Mouse (Mus musculus) forebrain, embryonic 10.5 days (tissue): Measurements from ENCODE around the gene Serpinb9. TPM values are rescaled to one million over a fixed set of nuclear protein-coding genes. Genes with fewer than 3 reads are reported as not detected.

ENCODE experiments used
- DNase-seq: peaks from one replicate; pipeline ENCODE4 v3.0.0-alpha.2; 2017; ENCODE audit warnings: low spot score; ENCODE audit errors: extremely low spot score
- H3K27ac ChIP-seq: fragments of 300-500 bp; sonication (generic); 2 replicates; pipeline ENCODE4 v1.5.1; 2016; ENCODE audit warnings: mild to moderate bottlenecking
- H3K27me3 ChIP-seq: fragments of 300-500 bp; sonication (generic); 2 replicates; pipeline ENCODE4 v1.6.1; 2016; ENCODE audit warnings: mild to moderate bottlenecking; ENCODE audit not compliant: poor library complexity, severe bottlenecking
- H3K36me3 ChIP-seq: fragments of 300-500 bp; sonication (generic); replicated peaks from 2 replicates; pipeline ENCODE4 v1.6.1; 2016; ENCODE audit warnings: mild to moderate bottlenecking, moderate library complexity
- H3K4me1 ChIP-seq: fragments of 300-500 bp; sonication (generic); 2 replicates; pipeline ENCODE4 v1.6.1; 2016
- H3K4me3 ChIP-seq: fragments of 300-500 bp; sonication (generic); 2 replicates; pipeline ENCODE4 v1.5.1; 2016; ENCODE audit warnings: mild to moderate bottlenecking, moderate library complexity
- H3K9me3 ChIP-seq: fragments of 300-500 bp; sonication (generic); 2 replicates; pipeline ENCODE4 v1.6.1; 2016; ENCODE audit warnings: mild to moderate bottlenecking, moderate library complexity
- WGBS: fragments of 180-500 bp; shearing (Covaris S2); methylation state at CpG from one replicate; pipeline ENCODE4 v1.1.7; 2016; 5-methylcytosine and 5-hydroxymethylcytosine counted together
- polyA plus RNA-seq: library from polyadenylated mRNA; unstranded; fragments of >200 nt; fragmentation: Nextera tagmentation; extraction: Ambion mirVana; gene quantifications from 2 replicates; pipeline ENCODE4 v1.2.1, GENCODE M21; 2016

The Serpinb9 gene
- polyA plus RNA-seq, 1 experiment from 2014 or later: 0.64 TPM

DNA sequence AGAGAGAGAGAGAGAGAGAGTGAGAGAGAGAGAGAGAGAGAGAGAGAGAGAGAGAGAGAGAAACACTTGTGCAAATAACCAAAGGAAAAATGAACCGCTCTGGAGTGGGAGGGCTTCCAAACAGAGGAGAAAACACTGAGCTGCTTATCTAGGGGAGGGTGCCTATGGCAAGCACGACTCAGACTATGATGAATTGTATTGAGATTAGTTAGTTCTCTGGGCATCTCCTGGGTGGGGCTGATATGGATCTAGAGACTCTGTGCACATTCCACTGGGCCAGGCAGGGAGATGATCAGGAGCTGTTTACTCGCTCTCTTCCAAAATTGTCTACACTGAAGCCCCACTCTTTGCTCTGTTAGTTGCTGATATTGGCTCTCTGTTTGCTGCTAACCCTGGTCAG, 48.6 kb downstream of the Serpinb9 start:
- Histone ChIP-seq H3K27ac (no peak overlapping the region), H3K4me1 (no peaks in the 10 kb centered on the region), H3K4me3 (no peak overlapping the region), H3K36me3 (no peaks in the 10 kb centered on the region), H3K9me3 (0 out of 2 replicates have a peak, but pooled peaks cover 2% of the 10 kb centered on the region), H3K27me3 (no peaks in the 10 kb centered on the region)
- no peak for DNase-seq
- 78% methylated on average over 3 of the region's 3 CpGs for WGBS

DNA sequence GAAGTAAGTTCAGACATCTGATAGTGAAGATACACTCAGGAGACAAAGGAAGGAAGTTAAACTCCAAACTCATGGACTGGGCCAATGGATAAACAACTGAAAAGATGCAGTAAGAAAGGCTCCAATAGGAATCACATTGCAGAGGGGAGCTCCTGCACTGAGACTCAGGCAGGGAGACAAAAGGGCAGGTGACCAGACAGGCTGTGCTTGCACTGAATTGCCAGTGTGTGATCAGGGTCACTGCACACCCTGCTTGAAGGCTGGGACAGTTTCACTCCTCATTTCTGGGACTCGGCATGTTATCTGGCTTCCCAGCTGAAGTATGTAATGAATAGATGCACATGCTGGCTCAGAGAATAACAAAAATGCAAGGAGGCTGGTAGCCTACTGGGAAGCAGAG, 60.0 kb downstream of the Serpinb9 start:
- WGBS: 74% methylated on average over 1 of the region's 1 CpGs
- Histone ChIP-seq H3K4me1 (no peaks in the 10 kb centered on the region), H3K9me3 (no peaks in the 10 kb centered on the region), H3K27me3 (no peaks in the 10 kb centered on the region), H3K4me3 (no peak overlapping the region), H3K36me3 (no peaks in the 10 kb centered on the region), H3K27ac (no peak overlapping the region)
- no peak for DNase-seq

Other genes with a start within 250 kb of the Serpinb9 start
- gene Mylk4, start 219.3 kb upstream of the Serpinb9 start, polyA plus RNA-seq: not detected in 2 replicates
- 13.0 and 15.7 TPM in 2 replicates for gene Wrnip1, start 201.2 kb upstream of the Serpinb9 start, polyA plus RNA-seq
- not detected in 2 replicates for gene D930007J09Rik, start 200.4 kb upstream of the Serpinb9 start, polyA plus RNA-seq
- 0.53 and 0.88 TPM in 2 replicates for gene Serpinb1a, start 152.1 kb upstream of the Serpinb9 start, polyA plus RNA-seq
- not detected in 2 replicates for gene Serpinb1c, start 105.0 kb upstream of the Serpinb9 start, polyA plus RNA-seq
- gene Serpinb6b, start 38.0 kb upstream of the Serpinb9 start, polyA plus RNA-seq: 0.44 and 0.71 TPM in 2 replicates
- not detected in 2 replicates for gene Serpinb9b, start 24.2 kb downstream of the Serpinb9 start, polyA plus RNA-seq
- gene Serpinb1b, start 75.3 kb downstream of the Serpinb9 start, polyA plus RNA-seq: not detected in 2 replicates
- gene Serpinb9c, start 156.5 kb downstream of the Serpinb9 start, polyA plus RNA-seq: not detected in 2 replicates
- gene Serpinb9d, start 189.7 kb downstream of the Serpinb9 start, polyA plus RNA-seq: not detected in 2 replicates
- not detected in 2 replicates for gene Serpinb9e, start 246.4 kb downstream of the Serpinb9 start, polyA plus RNA-seq